Mouse (Mus musculus) spleen, postnatal 14 days (tissue): Measurements from ENCODE around the gene Adcy1.

ENCODE experiments used
- DNase-seq, 2 experiments: peaks; one replicate each; pipeline ENCODE4 v3.0.0; 2021 to 2022; ENCODE audit warnings: low spot score in 2 of 2

Adcy1 gene

GRCm38 (mm10) chr11:7068479-7069235 is 5.4 kb downstream of the Adcy1 start:
- no peak for DNase-seq

DNA sequence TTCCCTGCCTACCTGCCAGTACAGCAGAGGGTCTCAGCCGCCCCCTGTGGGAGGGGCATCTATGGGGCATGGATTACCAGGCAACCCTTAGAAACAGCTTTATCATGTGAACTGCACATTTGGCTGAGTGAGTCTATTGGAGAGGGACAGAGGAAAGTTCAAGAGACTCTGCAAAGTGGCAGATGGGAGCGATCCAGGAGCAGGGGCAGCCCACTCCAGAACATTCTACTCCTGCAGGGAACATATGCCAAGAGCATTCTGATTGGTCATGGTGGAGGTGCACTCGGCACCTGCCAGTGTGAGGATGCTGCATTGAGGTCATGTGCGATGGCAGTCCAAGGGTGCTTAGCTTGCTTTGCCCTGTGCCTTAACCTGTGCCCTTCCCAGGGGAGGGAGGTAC is 6.5 kb downstream of the Adcy1 start:
- no peak for DNase-seq

DNA sequence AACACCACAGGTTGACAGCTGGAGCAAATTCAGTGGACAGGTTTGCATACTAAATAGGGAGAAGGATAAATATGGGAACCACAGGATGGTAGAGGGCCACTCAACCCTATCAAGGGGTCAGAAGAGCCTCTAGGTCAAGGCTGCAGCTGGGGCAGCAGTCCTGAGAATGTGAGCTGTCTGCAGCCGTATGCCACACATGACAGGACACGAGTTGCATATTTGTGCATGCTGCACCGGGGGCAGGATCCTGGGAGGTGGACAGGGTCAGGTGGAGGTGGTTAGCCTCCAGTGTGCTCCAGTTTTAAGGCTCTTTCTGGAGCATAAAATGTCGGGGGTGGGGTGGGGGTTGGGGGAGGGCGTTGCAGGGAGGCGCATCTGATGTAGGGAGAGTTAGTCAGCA is 8.3 kb downstream of the Adcy1 start:
- no peak for DNase-seq

DNA sequence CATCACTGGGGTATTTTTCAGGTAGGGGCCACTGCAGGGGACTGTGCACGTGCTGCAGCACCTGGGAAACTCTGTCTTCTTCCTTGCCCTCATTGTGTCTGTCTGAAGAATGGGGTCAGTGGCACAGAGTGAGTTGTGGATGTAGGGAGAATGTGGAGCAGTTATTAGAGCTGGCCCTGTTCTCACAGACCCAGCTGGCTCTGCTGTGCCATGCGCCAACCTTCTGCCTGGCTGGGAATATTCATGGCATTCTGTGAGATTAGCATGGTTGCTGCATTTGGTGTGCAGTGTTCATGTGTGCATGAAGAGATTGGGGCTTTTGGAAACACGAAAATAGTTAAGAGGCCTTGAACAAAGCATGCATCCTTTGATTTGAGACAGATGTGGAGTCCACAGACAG is 10.3 kb downstream of the Adcy1 start:
- no peak for DNase-seq

DNA sequence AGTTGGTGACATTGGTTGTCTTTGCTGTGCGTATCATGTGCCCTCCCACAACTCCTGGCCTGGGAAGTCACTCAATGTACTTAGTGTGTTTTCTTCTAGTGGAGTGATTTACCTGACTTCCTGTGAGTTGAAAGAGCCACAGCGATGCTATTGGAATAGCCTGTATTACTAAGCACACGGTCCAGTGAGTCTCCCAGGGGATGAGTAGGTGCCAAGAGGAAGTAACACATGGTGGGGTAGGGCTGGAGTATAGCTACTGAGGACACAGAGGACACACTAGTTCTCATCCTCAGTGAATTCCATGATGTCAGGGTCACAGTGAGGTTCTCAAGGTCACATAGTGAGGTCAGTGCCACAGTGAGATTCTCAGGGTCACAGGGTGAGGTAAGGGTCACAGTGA is 13.2 kb downstream of the Adcy1 start:
- DNase-seq = no peak

GRCm38 (mm10) chr11:7081893-7082292 is 18.6 kb downstream of the Adcy1 start:
- DNase-seq = no peak

DNA sequence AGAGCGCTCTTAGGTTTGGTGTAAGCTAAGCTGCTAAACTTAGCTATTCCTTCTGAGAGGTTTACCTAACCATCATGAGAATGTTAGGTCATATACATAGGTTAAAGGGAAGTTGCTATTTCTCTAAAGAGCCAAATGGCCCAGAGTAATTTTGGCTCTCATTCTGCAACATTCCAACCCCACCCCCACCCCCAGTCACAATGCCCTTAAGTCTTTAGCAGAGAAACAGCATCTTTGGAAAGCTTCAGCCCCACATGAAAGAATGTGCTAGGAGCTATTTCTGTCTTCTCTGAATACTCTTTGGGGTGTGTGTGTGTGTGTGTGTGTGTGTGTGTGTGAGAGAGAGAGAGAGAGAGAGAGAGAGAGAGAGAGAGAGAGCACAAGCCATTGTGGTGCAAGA is 20.6 kb downstream of the Adcy1 start:
- no peak for DNase-seq

DNA sequence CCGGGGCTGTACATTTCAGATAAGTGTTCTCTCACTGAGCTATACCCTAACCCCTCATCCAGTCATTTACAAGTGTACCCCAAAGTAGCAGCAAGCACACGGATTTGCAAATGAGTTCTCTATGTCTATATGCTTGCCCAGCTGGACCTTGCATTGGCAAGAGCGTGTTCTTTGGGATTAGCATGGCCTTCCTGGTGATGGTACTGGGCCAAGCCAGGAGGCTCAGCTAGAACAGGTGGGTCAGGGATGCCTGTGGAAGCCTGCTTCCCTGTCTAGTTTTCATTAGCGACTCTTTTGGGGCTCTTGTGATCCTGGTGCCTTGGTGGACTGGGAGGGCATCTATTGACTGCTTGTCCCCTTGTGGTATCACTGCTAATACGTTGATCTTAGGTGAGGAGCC is 21.9 kb downstream of the Adcy1 start:
- DNase-seq = no peak

- DNase-seq = no peak
Observed at GRCm38 (mm10) chr11:7091120-7091519, 27.8 kb downstream of the Adcy1 start.

GRCm38 (mm10) chr11:7094844-7095243 is 31.6 kb downstream of the Adcy1 start:
- no peak for DNase-seq

DNA sequence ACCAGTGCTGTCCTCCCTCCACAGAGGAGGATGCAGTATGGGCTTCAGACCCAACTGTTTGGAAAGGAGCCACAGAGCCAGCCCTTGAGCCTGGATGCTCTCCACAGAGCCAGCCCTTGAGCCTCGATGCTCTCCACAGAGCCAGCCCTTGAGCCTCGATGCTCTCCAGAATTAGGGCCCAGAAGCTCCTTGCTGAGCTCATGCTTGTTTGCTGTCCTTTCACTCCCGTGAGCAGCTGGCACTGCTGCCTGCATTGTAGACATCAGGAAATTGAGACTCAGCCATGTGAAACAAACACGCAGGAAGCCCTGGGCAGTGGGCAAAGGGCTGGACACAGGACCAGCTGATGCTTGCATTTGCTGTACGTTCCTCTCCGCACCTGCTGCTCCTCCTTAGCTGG is 38.4 kb downstream of the Adcy1 start:
- DNase-seq = no peak

- DNase-seq = no peak
Observed at GRCm38 (mm10) chr11:7102256-7103194, 39.2 kb downstream of the Adcy1 start.

DNA sequence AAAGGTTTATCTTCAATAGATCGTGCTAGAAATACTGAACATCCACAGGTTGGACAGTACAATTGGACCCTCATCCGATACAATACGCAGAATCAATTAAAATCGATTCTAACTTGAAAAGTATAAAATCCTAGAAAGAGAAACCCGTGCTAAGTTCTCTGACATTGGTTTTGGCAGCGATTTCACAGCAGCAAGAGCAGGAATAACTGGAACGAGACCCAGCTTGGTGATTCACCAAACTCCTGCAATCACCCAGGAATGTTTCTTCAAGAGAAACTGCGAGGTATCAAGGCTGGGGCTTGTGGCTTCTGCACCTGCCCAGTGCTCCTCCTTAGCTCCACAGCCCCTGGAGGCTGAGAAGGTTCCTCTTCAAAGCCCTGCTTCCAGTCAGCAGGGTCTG is 42.0 kb downstream of the Adcy1 start:
- no peak for DNase-seq

- DNase-seq = no peak
Observed at GRCm38 (mm10) chr11:7109131-7109530, 45.8 kb downstream of the Adcy1 start.

- no peak for DNase-seq
Observed at GRCm38 (mm10) chr11:7113046-7113445, 49.8 kb downstream of the Adcy1 start.

- DNase-seq = no peak
Observed at GRCm38 (mm10) chr11:7113687-7114086, 50.4 kb downstream of the Adcy1 start.

DNA sequence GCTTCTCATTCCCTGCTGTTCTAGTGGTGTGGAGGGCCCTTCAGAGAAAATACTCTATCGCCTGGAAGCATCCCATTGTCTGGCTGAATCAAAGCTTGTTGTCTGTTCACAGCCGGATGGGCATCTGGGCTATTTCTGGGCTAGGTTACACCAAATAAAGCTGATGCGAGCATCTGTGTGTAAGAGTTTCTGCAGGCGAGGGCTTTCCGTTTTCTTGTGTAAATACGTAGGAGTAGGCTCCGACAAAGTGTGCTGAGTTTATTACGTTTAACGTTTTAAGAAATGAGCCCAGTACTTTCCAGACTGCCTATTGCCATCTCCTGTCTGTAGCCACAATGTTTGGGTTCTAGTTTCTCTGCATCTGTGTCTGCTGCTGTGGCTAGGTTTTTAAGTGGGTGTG is 51.0 kb downstream of the Adcy1 start:
- no peak for DNase-seq

- DNase-seq = no peak
Observed at GRCm38 (mm10) chr11:7116647-7117046, 53.4 kb downstream of the Adcy1 start.

DNA sequence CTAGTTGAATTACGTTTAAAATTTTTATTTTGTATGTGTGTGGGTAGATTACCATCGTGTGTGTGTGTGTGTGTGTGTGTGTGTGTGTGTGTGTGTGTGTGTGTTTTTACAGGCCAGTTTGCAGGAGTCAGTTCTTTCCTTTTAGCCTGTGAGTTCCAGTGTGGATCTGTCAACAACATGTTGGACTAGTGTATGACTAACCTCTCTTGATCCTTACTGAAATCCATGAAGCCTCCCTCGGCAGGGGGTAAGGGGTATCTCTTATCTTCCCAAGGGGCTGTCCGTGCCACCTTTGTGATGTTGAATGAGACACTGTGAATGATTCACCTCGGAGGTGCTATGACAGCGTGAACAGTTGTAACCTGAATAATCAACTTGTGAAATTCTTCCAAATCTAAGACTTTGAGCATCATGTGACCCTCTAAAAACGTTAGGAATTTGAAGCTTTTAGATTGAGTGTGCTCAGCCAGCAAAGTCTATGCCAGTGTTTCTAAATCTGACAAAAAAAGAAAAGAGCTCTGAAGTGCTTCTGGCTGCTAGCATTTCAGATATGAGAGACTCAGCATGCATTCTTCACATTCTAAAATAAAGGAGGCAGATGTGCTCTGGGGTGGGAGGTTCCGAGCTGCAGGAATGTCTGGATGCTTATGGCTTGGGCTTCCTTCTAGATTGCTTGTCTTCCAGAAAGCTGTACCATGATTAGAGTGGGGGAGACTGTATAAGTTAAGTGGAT is 66.2 kb downstream of the Adcy1 start:
- DNase-seq = no peak

DNA sequence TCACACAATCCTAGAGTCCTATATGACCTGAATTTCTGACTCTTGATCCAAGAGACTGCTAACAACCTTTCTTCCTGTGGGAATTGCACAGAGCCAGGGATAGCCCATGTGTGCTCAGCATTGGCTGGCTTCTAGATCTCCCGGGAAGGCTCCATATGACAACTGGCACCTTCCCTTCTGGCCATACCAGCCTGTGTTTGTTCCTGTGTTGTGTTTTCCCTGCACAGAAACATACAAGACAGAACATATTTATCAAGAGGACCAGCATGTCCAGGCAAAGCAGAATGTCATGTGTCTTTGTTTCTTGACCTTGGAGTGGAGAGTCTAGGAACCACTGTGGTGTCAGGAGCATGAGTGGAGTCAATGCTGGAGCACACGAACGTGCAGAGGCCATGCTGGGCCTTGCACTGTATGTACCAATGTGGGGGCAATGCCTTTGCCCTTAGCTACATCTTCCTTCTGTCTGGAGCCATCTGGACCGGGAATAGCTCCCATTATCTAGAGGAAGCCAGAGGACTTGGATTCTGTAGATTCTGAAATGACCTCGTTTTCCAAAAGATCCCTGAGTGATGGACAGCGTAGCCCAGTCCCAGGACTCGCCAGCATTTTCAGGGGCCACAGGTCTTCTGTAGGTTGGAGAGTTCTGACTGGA is 69.6 kb downstream of the Adcy1 start:
- DNase-seq = no peak

DNA sequence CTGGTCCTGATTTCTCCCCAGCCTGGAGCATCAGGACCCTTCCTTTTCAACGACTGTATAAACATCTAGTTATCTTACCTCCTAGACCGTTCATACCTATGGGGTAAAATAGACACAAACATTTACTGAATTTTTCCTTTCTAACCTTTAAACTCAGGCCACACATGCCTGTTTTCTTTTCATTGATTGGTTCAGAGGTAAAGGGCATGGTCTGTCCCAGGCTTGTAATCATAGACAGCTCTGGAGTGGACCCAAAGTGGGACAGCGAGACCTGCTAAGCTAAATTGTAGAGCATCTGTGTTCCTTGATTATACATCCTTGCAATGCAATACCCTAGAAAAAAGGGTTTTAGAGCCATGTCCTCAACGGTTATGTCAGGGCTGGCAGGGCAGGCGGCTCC is 70.4 kb downstream of the Adcy1 start:
- no peak for DNase-seq

DNA sequence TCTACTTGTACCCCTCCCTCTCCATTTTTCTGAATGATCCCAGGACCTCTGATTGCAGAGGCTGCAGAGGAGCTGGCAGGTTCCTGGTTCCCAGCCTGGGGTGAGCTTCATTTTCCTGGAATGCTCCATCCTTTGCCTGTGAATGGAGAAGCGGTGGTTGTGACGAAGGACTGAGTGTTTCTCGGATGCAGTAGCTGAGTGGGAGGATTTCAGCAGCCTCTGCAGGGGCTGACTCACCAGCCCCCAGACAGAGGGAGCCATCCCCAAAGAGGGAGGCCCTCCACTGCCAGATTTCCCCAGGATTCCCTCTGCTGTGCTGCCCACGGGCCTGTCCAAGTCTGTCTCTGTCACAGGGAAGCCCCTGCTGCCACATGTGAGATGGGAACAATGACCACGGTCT is 71.0 kb downstream of the Adcy1 start:
- no peak for DNase-seq
